Mouse (Mus musculus): Measurements from ENCODE around the gene Ebf1.

DNA sequence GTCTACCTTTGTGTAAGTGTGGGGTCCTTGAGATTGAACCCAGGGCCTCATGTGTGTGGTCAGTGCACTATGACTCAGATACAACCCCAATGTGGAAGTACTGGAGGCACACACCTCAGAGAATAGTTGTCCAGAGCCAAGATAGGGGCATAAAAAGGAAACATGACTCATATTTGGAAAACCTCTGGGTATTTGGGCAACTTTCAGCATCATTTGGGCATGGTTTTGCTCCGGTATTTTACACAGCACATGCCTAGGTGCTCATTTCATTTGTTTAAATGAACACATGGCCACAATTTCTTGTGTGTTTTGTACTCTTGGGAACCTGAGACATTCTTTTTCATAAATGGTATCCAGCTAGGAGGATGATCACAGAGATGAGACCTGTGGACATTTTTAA, 161.9 kb downstream of the Ebf1 start:
- TF ChIP-seq POLR2A (IDR thresholded peaks at IDR 0.05; ENCODE audit: low read depth, low read length) (no peak), CTCF (IDR thresholded peaks at IDR 0.05; ENCODE audit: extremely low read depth, insufficient read depth, insufficient read length, insufficient replicate concordance) (no peak)
